Mouse (Mus musculus): ENCODE measurements around the gene Tbc1d2.

DNA sequence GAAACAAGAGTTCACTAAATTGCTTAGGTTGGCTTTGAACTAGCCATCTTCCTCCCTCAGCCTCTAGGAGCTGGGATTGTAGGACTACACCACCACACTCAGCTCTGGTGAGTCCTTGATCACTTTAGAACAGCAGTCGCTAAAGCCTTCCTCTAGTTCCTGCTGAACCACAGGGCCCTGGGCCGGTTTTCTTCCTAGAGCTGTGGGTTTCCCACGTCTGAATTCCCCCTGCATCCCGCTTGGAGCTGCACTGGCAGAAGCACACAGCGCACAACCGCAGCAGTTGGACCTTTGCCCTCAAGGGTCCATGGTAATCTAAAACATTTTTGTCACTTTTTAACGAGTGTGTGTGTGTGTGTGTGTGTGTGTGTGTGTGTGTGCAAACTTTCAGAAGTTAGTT is 47.3 kb downstream of the Tbc1d2 start:
- no peak for TF ChIP-seq POLR2A (IDR thresholded peaks at IDR 0.05; ENCODE audit: extremely low read depth, insufficient read depth, low read length)
- no peak for TF ChIP-seq CTCF (IDR thresholded peaks at IDR 0.05; ENCODE audit: low read depth, low read length)

Measured in liver, adult 2 months (tissue).